Mouse (Mus musculus) C2C12 (cell line): ENCODE data around the gene Fkbp15. TPM values are rescaled to one million over a fixed set of nuclear protein-coding genes. Genes with fewer than 3 reads are reported as not detected.

Experiments used
- H3K27me3 ChIP-seq: one replicate; pipeline ENCODE4 v1.6.1; 2011; ENCODE audit not compliant: control insufficient read depth, insufficient read depth, insufficient read length
- H3K36me3 ChIP-seq: one replicate; pipeline ENCODE4 v1.6.1; 2011; ENCODE audit not compliant: control insufficient read depth, insufficient read depth
- H3K4me3 ChIP-seq: one replicate; pipeline ENCODE4 v1.5.1; 2011; ENCODE audit warnings: mild to moderate bottlenecking, control low read depth; ENCODE audit not compliant: poor library complexity, insufficient read depth, severe bottlenecking
- H3K79me2 ChIP-seq: one replicate; pipeline ENCODE4 v1.6.1; 2011; ENCODE audit not compliant: control insufficient read depth, insufficient read depth
- H3K79me3 ChIP-seq: one replicate; pipeline ENCODE4 v1.6.1; 2011; ENCODE audit warnings: low read depth, control low read depth
- H3ac ChIP-seq: one replicate; pipeline ENCODE3; 2011; ENCODE audit warnings: low read depth; ENCODE audit not compliant: control insufficient read depth, insufficient read length
- CEBPB ChIP-seq: IDR thresholded peaks from one replicate; pipeline ENCODE4 v1.6.1; 2011; ENCODE audit warnings: low read depth, mild to moderate bottlenecking, control low read depth, moderate library complexity
- CTCF ChIP-seq: IDR thresholded peaks from one replicate; pipeline ENCODE4 v1.5.1; 2011; ENCODE audit not compliant: control insufficient read depth, insufficient read depth, insufficient read length
- FOSL1 ChIP-seq: IDR thresholded peaks from one replicate; pipeline ENCODE4 v1.8.0; 2011; ENCODE audit warnings: mild to moderate bottlenecking, low read length; ENCODE audit not compliant: poor library complexity, insufficient read depth, severe bottlenecking
- MAX ChIP-seq: IDR thresholded peaks from one replicate; pipeline ENCODE4 v1.6.1; 2011; ENCODE audit warnings: mild to moderate bottlenecking, control low read depth
- MYOD1 ChIP-seq: IDR thresholded peaks from one replicate; pipeline ENCODE4 v1.6.1; 2011; ENCODE audit warnings: low read depth; ENCODE audit not compliant: control insufficient read depth, insufficient read length
- MYOG ChIP-seq: IDR thresholded peaks from one replicate; pipeline ENCODE4 v1.6.1; 2011; ENCODE audit not compliant: control insufficient read depth, insufficient read length; ENCODE audit errors: extremely low read depth
- USF1 ChIP-seq: IDR thresholded peaks from one replicate; pipeline ENCODE4 v1.6.1; 2011; ENCODE audit warnings: low read depth, mild to moderate bottlenecking, control low read depth, moderate library complexity
- polyA plus RNA-seq: library from polyadenylated mRNA; unstranded; fragments of >200 nt; fragmentation: generic; extraction: Trizol; gene quantifications from one replicate; pipeline ENCODE4 v1.2.1, GENCODE M21; 2012; ENCODE audit warnings: missing spikeins

The Fkbp15 gene
- polyA plus RNA-seq, 1 experiment: 13.2 TPM

GRCm38 (mm10) chr4:62389592-62390512 is 29.5 kb upstream of the Fkbp15 start:
- H3K79me2 ChIP-seq: no peaks in the 10 kb centered on the region
- peaks cover 39% of the 10 kb centered on the region for H3K36me3 ChIP-seq
- TF ChIP-seq MYOD1 (no peak), MAX (no peak), CEBPB (no peak), CTCF (no peak)
- no peak overlapping the region for H3K4me3 ChIP-seq
- no peaks in the 10 kb centered on the region for H3K79me3 ChIP-seq
- no peaks in the 10 kb centered on the region for H3K27me3 ChIP-seq
- H3ac ChIP-seq: no peak overlapping the region

- TF ChIP-seq MAX: no peak
- TF ChIP-seq MYOD1: no peak
- TF ChIP-seq CTCF: no peak
- no peak for TF ChIP-seq USF1
- TF ChIP-seq MYOG: no peak
- no peak for TF ChIP-seq CEBPB
- TF ChIP-seq FOSL1: no peak
- H3K36me3 ChIP-seq: peaks cover 25% of the 10 kb centered on the region
- H3K4me3 ChIP-seq: no peak overlapping the region
Observed at GRCm38 (mm10) chr4:62385439-62385838, 25.1 kb upstream of the Fkbp15 start.

GRCm38 (mm10) chr4:62384159-62384558 is 23.8 kb upstream of the Fkbp15 start:
- Histone ChIP-seq H3K4me3 (no peak overlapping the region), H3ac (no peak overlapping the region), H3K36me3 (peaks cover 22% of the 10 kb centered on the region), H3K79me2 (peaks cover 7% of the 10 kb centered on the region), H3K79me3 (no peaks in the 10 kb centered on the region), H3K27me3 (no peaks in the 10 kb centered on the region)
- TF ChIP-seq MYOG (no peak), USF1 (no peak), CEBPB (no peak), FOSL1 (no peak), CTCF (no peak), MYOD1 (no peak), MAX (no peak)

More at GRCm38 (mm10) chr4:62385439-62385838, 25.1 kb upstream of the Fkbp15 start:
- no peak overlapping the region for H3ac ChIP-seq
- H3K79me2 ChIP-seq: peaks cover 7% of the 10 kb centered on the region
- H3K27me3 ChIP-seq: no peaks in the 10 kb centered on the region
- no peaks in the 10 kb centered on the region for H3K79me3 ChIP-seq

GRCm38 (mm10) chr4:62383752-62384151 is 23.4 kb upstream of the Fkbp15 start:
- TF ChIP-seq FOSL1 (no peak), MYOD1 (no peak), CTCF (no peak), MAX (no peak), MYOG (no peak), CEBPB (no peak), USF1 (no peak)
- no peak overlapping the region for H3K4me3 ChIP-seq
- peaks cover 19% of the 10 kb centered on the region for H3K36me3 ChIP-seq
- no peak overlapping the region for H3ac ChIP-seq
- H3K79me3 ChIP-seq: no peaks in the 10 kb centered on the region
- peaks cover 7% of the 10 kb centered on the region for H3K79me2 ChIP-seq
- H3K27me3 ChIP-seq: no peaks in the 10 kb centered on the region

GRCm38 (mm10) chr4:62383207-62383606 is 22.9 kb upstream of the Fkbp15 start:
- H3K79me2 ChIP-seq: peaks cover 7% of the 10 kb centered on the region
- no peak for TF ChIP-seq MAX
- no peak for TF ChIP-seq CTCF
- no peak for TF ChIP-seq FOSL1
- no peak for TF ChIP-seq CEBPB
- H3K27me3 ChIP-seq: no peaks in the 10 kb centered on the region
- H3ac ChIP-seq: no peak overlapping the region
- no peaks in the 10 kb centered on the region for H3K79me3 ChIP-seq
- H3K4me3 ChIP-seq: no peak overlapping the region
- H3K36me3 ChIP-seq: peaks cover 15% of the 10 kb centered on the region
